ENCODE assay signal across 10 mouse cellular contexts in genomic region chr9:30234501-30235163, GRCm38 (mm10).
DNase-seq lines count a peak whose midpoint lies in the region; ATAC-seq and TF ChIP-seq lines count a peak whose summit lies in the region.
"Had no signal": no experiment of that assay in that cellular context is flagged by ENCODE, and none has a peak within 500 bp of the region (broad histone marks: within the 10 kb centered on the region; RNA-seq: fewer than 3 reads in every experiment).

No protein-coding gene starts in this region.

- peak; percentile 13 to 17 for DNase-seq in layer of hippocampus, adult 2 months (ENCODE audit: low spot score in 2 of 2)
- no peak for DNase-seq in layer of hippocampus, postnatal 14 days (ENCODE audit: low spot score in 2 of 2)
- peak; percentile 60 to 73 for DNase-seq in cerebellum, adult 2 months
- peak; percentile 14 for DNase-seq in retina, postnatal 7 days (ENCODE audit: low read depth, low spot score)
- no peak for DNase-seq in thymus, postnatal 14 days
- DNase-seq in gastrocnemius, postnatal 25 days = no peak
- DNase-seq: lung, postnatal 10 days had no signal

- peaks cover 8% of the 10 kb centered on the region for H3K4me1 ChIP-seq in cerebellum, adult 2 months (ENCODE audit: control insufficient read depth, insufficient read depth, low read length)
- peaks cover 14% of the 10 kb centered on the region for H3K4me1 ChIP-seq in hindbrain, embryonic 12.5 days
- H3K4me1 ChIP-seq in intestine, embryonic 16.5 days (ENCODE audit: control insufficient read depth, insufficient read depth, low read length) = no peaks in the 10 kb centered on the region
- H3K4me1 ChIP-seq: kidney, embryonic 15.5 days had no signal

- no peak overlapping the region for H3K4me2 ChIP-seq in hindbrain, embryonic 12.5 days (replicated peaks)
- H3K4me2 ChIP-seq in intestine, embryonic 16.5 days (ENCODE audit: low read depth, low read length) = no peak overlapping the region
- H3K4me2 ChIP-seq: kidney, embryonic 15.5 days had no signal

- 41% methylated on average over 8 of the region's 8 CpGs for WGBS in cerebellum, adult 2 months
- 74% methylated on average over 8 of the region's 8 CpGs for WGBS in hindbrain, embryonic 12.5 days
- WGBS in intestine, embryonic 16.5 days = 71% methylated on average over 8 of the region's 8 CpGs

- no peak overlapping the region for H3K27ac ChIP-seq in layer of hippocampus, adult 2 months
- no peak overlapping the region for H3K27ac ChIP-seq in cerebellum, adult 2 months (ENCODE audit: insufficient read depth, low read length)
- H3K27ac ChIP-seq in hindbrain, embryonic 12.5 days = peak overlapping the region; percentile 0; the same call in 1 of the 2 replicates
- H3K27ac ChIP-seq in intestine, embryonic 16.5 days (ENCODE audit: low read length) = no peak overlapping the region
- H3K27ac ChIP-seq: kidney, embryonic 15.5 days had no signal

- TF ChIP-seq CTCF in layer of hippocampus, adult 2 months (conservative IDR thresholded peaks at IDR 0.05) = no peak
- TF ChIP-seq CTCF in cerebellum, adult 2 months (IDR thresholded peaks at IDR 0.05; ENCODE audit: borderline replicate concordance, insufficient read depth, low read depth, low read length) = no peak

- ATAC-seq in hindbrain, embryonic 12.5 days (ENCODE audit: low FRiP score) = peak; percentile 56; the same call in 1 of the 2 replicates
- ATAC-seq in intestine, embryonic 16.5 days = no peak

- no peaks in the 10 kb centered on the region for H3K27me3 ChIP-seq in cerebellum, adult 2 months (ENCODE audit: control insufficient read depth, insufficient read depth, low read length)
- no peaks in the 10 kb centered on the region for H3K27me3 ChIP-seq in hindbrain, embryonic 12.5 days
- no peaks in the 10 kb centered on the region for H3K27me3 ChIP-seq in intestine, embryonic 16.5 days (replicated peaks; ENCODE audit: control insufficient read depth, insufficient read depth, low read length)
- H3K27me3 ChIP-seq: kidney, embryonic 15.5 days had no signal

- H3K4me3 ChIP-seq in layer of hippocampus, adult 2 months = no peak overlapping the region
- H3K4me3 ChIP-seq in cerebellum, adult 2 months (replicated peaks; ENCODE audit: insufficient read depth, low read depth, low read length) = no peak overlapping the region
- H3K4me3 ChIP-seq in hindbrain, embryonic 12.5 days = no peak overlapping the region
- H3K4me3 ChIP-seq in intestine, embryonic 16.5 days (ENCODE audit: low read length) = no peak overlapping the region
- H3K4me3 ChIP-seq: kidney, embryonic 15.5 days had no signal

- H3K9ac ChIP-seq in hindbrain, embryonic 12.5 days = no peak overlapping the region
- H3K9ac ChIP-seq in intestine, embryonic 16.5 days (ENCODE audit: low read depth, low read length) = no peak overlapping the region
- H3K9ac ChIP-seq: kidney, embryonic 15.5 days had no signal

- no peak for TF ChIP-seq POLR2A in cerebellum, adult 2 months (IDR thresholded peaks at IDR 0.05; ENCODE audit: borderline replicate concordance, insufficient read depth, low read length)

- H3K36me3 ChIP-seq in hindbrain, embryonic 12.5 days = no peaks in the 10 kb centered on the region
- H3K36me3 ChIP-seq in intestine, embryonic 16.5 days (ENCODE audit: control insufficient read depth, insufficient read depth, low read length) = no peaks in the 10 kb centered on the region
- H3K36me3 ChIP-seq: kidney, embryonic 15.5 days had no signal

- H3K9me3 ChIP-seq in hindbrain, embryonic 12.5 days (replicated peaks) = no peaks in the 10 kb centered on the region
- no peaks in the 10 kb centered on the region for H3K9me3 ChIP-seq in intestine, embryonic 16.5 days (ENCODE audit: control insufficient read depth, low read length)
- H3K9me3 ChIP-seq: kidney, embryonic 15.5 days had no signal

Comparison
In these comparisons a context has a peak if more than half of its experiments do, and no peak if none do; other contexts are left out.
1. DNase-seq: peak in layer of hippocampus, adult 2 months (2 of 2), cerebellum, adult 2 months (2 of 2) and retina, postnatal 7 days (single experiment); none in layer of hippocampus, postnatal 14 days (0 of 2), thymus, postnatal 14 days (single experiment) and gastrocnemius, postnatal 25 days (single experiment).